Mouse (Mus musculus) heart, adult 2 months (tissue): Measurements from ENCODE around the gene Serpinb12.

Experiments
- CTCF ChIP-seq: fragments of 200-600 bp; IDR thresholded peaks from 2 replicates; pipeline ENCODE4 v1.8.1; 2022; ENCODE audit warnings: antibody characterized with exemption, mild to moderate bottlenecking, moderate library complexity
- EP300 ChIP-seq: fragments of 200-500 bp; IDR thresholded peaks from 2 replicates; pipeline ENCODE4 v1.6.1; 2011; ENCODE audit warnings: low read depth, low read length, control low read depth; ENCODE audit not compliant: insufficient read depth

- TF ChIP-seq CTCF (no peak), EP300 (no peak)
Measured at GRCm38 (mm10) chr1:107006316-107006715, 72.1 kb downstream of the Serpinb12 start.
